Mouse (Mus musculus) liver, embryonic 14.5 days (tissue): ENCODE results near the gene Agr3. TPM values are rescaled to one million over a fixed set of nuclear protein-coding genes. Genes with fewer than 3 reads are reported as not detected.

Source experiments
- ATAC-seq: fragments of 200-750 bp; cut with Nextera tagmentation; 2 replicates; pipeline ENCODE4 v1.8.0; 2017; ENCODE audit warnings: moderate number of reproducible peaks, mild to moderate bottlenecking, moderate library complexity; ENCODE audit not compliant: insufficient read depth
- DNase-seq, 3 experiments: peaks; one replicate each; pipeline ENCODE4 v3.0.0-alpha.2; 2012 to 2013; ENCODE audit warnings: low read depth in 3 of 3, low spot score in 3 of 3
- H3K27ac ChIP-seq: fragments of 300-500 bp; sonication (generic); 2 replicates; pipeline ENCODE4 v1.5.1; 2014; ENCODE audit warnings: moderate library complexity, mild to moderate bottlenecking, control low read depth, inconsistent platforms
- H3K27me3 ChIP-seq: fragments of 300-500 bp; sonication (generic); 2 replicates; pipeline ENCODE4 v1.6.1; 2014; ENCODE audit warnings: mild to moderate bottlenecking, low read length, moderate library complexity; ENCODE audit not compliant: control insufficient read depth, insufficient read depth
- H3K36me3 ChIP-seq: fragments of 300-500 bp; sonication (generic); replicated peaks from 2 replicates; pipeline ENCODE4 v1.6.1; 2014; ENCODE audit warnings: low read depth; ENCODE audit not compliant: control insufficient read depth, insufficient read depth
- H3K4me1 ChIP-seq, 2 experiments: fragments of 200-500 bp in 1 of 2; fragments of 300-500 bp in 1 of 2; sonication (generic) in 1 of 2; replicated peaks; 2 replicates each; pipeline ENCODE4 v1.6.1; 2012 to 2014; ENCODE audit warnings: antibody characterized with exemption in 1 of 2, inconsistent platforms in 1 of 2, low read length in 1 of 2; ENCODE audit not compliant: control insufficient read depth in 2 of 2, insufficient read depth in 2 of 2
- H3K4me2 ChIP-seq: fragments of 300-500 bp; sonication (generic); 2 replicates; pipeline ENCODE4 v1.6.1; 2014; ENCODE audit warnings: low read depth, mild to moderate bottlenecking, control low read depth, moderate library complexity
- H3K4me3 ChIP-seq, 2 experiments: fragments of 200-500 bp in 1 of 2; fragments of 300-500 bp in 1 of 2; sonication (generic) in 1 of 2; 2 replicates each; pipeline ENCODE4 v1.5.1; 2012 to 2014; ENCODE audit warnings: low read depth in 2 of 2, low read length in 2 of 2, mild to moderate bottlenecking in 2 of 2, control low read depth in 1 of 2, inconsistent platforms in 1 of 2, moderate library complexity in 1 of 2; ENCODE audit not compliant: insufficient read depth in 1 of 2
- H3K9ac ChIP-seq: fragments of 300-500 bp; sonication (generic); replicated peaks from 2 replicates; pipeline ENCODE4 v1.6.1; 2014; ENCODE audit warnings: mild to moderate bottlenecking, control low read depth, moderate library complexity
- H3K9me3 ChIP-seq: fragments of 300-500 bp; sonication (generic); 2 replicates; pipeline ENCODE4 v1.6.1; 2016; ENCODE audit warnings: low read length, mixed read lengths; ENCODE audit not compliant: control insufficient read depth
- CTCF ChIP-seq: IDR thresholded peaks from 2 replicates; pipeline ENCODE4 v1.5.1; 2016; ENCODE audit warnings: antibody characterized with exemption, low read depth, control low read depth
- EP300 ChIP-seq: IDR thresholded peaks from 2 replicates; pipeline ENCODE4 v1.6.1; 2016; ENCODE audit warnings: antibody characterized with exemption, low read depth
- WGBS: fragments of 180-500 bp; shearing (Covaris S2); extraction: QIAGEN DNeasy Blood & Tissue Kit; methylation state at CpG from one replicate; pipeline ENCODE4 v1.1.7; 2014; ENCODE audit not compliant: insufficient replicate concordance; 5-methylcytosine and 5-hydroxymethylcytosine counted together
- polyA plus RNA-seq, 2 experiments: library from polyadenylated mRNA; depleted of rRNA in 1 of 2; stranded (reverse) in 1 of 2; unstranded in 1 of 2; fragments of >200 nt; fragmentation: Nextera tagmentation in 1 of 2; extraction: Ambion mirVana in 1 of 2; gene quantifications; 2 replicates each; pipeline versions ENCODE4 v1.2.1 to v1.2.3; 2012 to 2014

Agr3 gene
- polyA plus RNA-seq, 2 experiments = not detected

DNA sequence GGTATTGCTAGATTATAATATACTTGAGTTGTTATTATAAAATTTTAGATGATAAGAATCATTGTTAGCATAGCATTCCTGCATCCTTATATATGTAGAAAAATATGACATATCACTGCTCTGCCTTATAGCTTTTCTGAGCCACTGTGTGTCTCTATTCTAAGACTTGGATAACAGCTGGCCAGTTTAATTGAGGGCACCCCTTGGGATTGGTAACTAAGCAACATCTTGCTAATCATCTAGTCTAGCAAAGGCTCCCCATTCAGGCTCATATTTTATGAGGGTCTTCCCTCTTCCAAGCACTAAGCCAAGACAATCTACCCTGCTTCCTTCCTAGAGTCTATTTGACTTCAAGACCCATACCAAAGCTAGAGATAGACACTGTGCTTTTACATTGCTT is 68.7 kb downstream of the Agr3 start:
- no peak for DNase-seq
- no peak overlapping the region for H3K4me2 ChIP-seq
- H3K9ac ChIP-seq = no peak overlapping the region
- H3K9me3 ChIP-seq = no peaks in the 10 kb centered on the region
- no peak overlapping the region for H3K4me3 ChIP-seq
- TF ChIP-seq EP300 (no peak), CTCF (no peak)
- H3K27me3 ChIP-seq = no peaks in the 10 kb centered on the region
- ATAC-seq = no peak
- H3K27ac ChIP-seq = no peak overlapping the region
- H3K36me3 ChIP-seq = no peaks in the 10 kb centered on the region
- no peaks in the 10 kb centered on the region for H3K4me1 ChIP-seq

DNA sequence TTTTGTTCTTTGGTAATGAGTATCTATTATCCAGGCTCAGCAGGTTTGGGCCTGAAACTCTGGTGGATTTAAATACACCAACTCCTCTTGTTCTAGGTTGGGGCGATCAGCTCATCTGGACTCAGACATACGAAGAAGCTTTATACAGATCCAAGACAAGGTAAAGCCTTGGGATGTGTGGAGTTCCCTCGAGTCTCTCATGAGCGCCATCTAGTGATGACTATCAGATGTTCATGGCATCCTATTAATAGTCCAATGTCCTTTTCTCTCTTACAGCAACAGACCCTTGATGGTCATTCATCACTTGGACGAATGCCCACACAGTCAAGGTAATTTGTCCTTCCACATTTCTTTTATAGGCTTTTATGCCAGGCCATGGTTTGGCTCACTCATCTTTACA is 70.4 kb downstream of the Agr3 start:
- Histone ChIP-seq H3K4me1 (no peaks in the 10 kb centered on the region), H3K27me3 (no peaks in the 10 kb centered on the region), H3K4me2 (no peak overlapping the region), H3K36me3 (no peaks in the 10 kb centered on the region), H3K9me3 (no peaks in the 10 kb centered on the region), H3K4me3 (no peak overlapping the region), H3K27ac (no peak overlapping the region), H3K9ac (no peak overlapping the region)
- peak in 2 of 3 experiments; percentile 5 to 26 for DNase-seq
- no peak for ATAC-seq
- WGBS = 22% methylated on average over 5 of the region's 5 CpGs
- TF ChIP-seq EP300 (no peak), CTCF (peak; percentile 48)

Other genes starting within 250 kb of the Agr3 start
- gene Agr2, start 67.3 kb downstream of the Agr3 start, polyA plus RNA-seq (2012; rRNA removed) = 0.07 and 0.09 TPM in 2 replicates
- gene Agr2, start 67.3 kb downstream of the Agr3 start, polyA plus RNA-seq (2014; fragmentation: Nextera tagmentation; extraction: Ambion mirVana) = not detected in 2 replicates
- gene Tspan13, start 116.9 kb downstream of the Agr3 start, polyA plus RNA-seq (2012; rRNA removed) = 7.8 and 9.3 TPM in 2 replicates
- 15.5 and 17.4 TPM in 2 replicates for gene Tspan13, start 116.9 kb downstream of the Agr3 start, polyA plus RNA-seq (2014; fragmentation: Nextera tagmentation; extraction: Ambion mirVana)
- gene Ankmy2, start 231.5 kb downstream of the Agr3 start, polyA plus RNA-seq (2012; rRNA removed) = 2.4 and 4.4 TPM in 2 replicates
- 8.0 and 8.3 TPM in 2 replicates for gene Ankmy2, start 231.5 kb downstream of the Agr3 start, polyA plus RNA-seq (2014; fragmentation: Nextera tagmentation; extraction: Ambion mirVana)
- gene Bzw2, start 232.5 kb downstream of the Agr3 start, polyA plus RNA-seq (2012; rRNA removed) = 17.6 and 27.2 TPM in 2 replicates
- gene Bzw2, start 232.5 kb downstream of the Agr3 start, polyA plus RNA-seq (2014; fragmentation: Nextera tagmentation; extraction: Ambion mirVana) = 50.3 and 53.8 TPM in 2 replicates